Mouse (Mus musculus): ENCODE measurements around the gene Pax4.

Gene Pax4

GRCm38 (mm10) chr6:28398726-28399125 lies 50.4 kb downstream of the Pax4 start:
- in situ Hi-C loops (cut with MboI, MseI), result loop anchor here (5.0 to 10.0 kb wide), 2 partner anchors 144 to 261 kb away; partner anchors contain the start of gene Grm8

GRCm38 (mm10) chr6:28397681-28398203 lies 51.4 kb downstream of the Pax4 start, which contains the start of gene Zfp800:
Gene Zfp800, minus strand, starts transcription at chr6:28398005.
- in situ Hi-C loops (cut with MboI, MseI), result loop anchor here (5.0 to 10.0 kb wide), 2 partner anchors 143 to 260 kb away; partner anchors contain the start of gene Grm8

GRCm38 (mm10) chr6:28396853-28397457 lies 52.2 kb downstream of the Pax4 start:
- in situ Hi-C loops (cut with MboI, MseI), result loop anchor here (5.0 to 10.0 kb wide), 2 partner anchors 142 to 260 kb away; partner anchors contain the start of gene Grm8

GRCm38 (mm10) chr6:28396051-28396852 lies 52.9 kb downstream of the Pax4 start:
- in situ Hi-C loops (cut with MboI, MseI), result loop anchor here (5.0 to 10.0 kb wide), 2 partner anchors 141 to 259 kb away; partner anchors contain the start of gene Grm8

Measured in T-helper 1 cell (primary cell).